Mouse (Mus musculus): ENCODE results near the gene Lims1.

DNA sequence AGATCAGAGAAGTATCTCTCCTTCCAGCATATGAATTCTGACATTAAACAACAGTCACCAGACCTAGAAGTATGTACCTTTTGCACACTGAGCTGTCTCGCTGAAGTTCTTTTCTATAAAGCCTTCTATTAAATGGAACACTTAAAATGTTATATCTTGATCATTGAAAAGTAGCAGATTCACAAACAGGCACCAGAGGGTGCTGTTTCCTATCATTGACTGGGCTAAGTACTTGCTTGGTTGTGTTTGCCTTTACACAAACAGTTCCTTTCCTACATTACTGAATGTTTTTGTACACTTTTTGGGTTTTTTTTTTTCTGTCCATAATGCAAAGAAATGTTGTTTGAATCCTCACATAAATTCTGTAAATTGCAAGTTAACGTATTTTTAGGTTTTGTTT, 35.9 kb downstream of the Lims1 start:
- TF ChIP-seq CTCF (IDR thresholded peaks at IDR 0.05; ENCODE audit: borderline replicate concordance, control insufficient read depth, extremely low read depth, insufficient read depth, low read length, poor library complexity) (no peak), POLR2A (IDR thresholded peaks at IDR 0.05; ENCODE audit: control insufficient read depth, extremely low read depth, insufficient read depth, low read length, poor library complexity) (no peak)

Measured in thymus, adult 2 months (tissue).